Mouse (Mus musculus) bone marrow macrophage, adult 2 months (primary cell): ENCODE measurements around the gene Cfd.

Experiments used
- CTCF ChIP-seq: IDR thresholded peaks from 2 replicates; pipeline ENCODE4 v1.5.1; 2012; ENCODE audit warnings: low read depth, mild to moderate bottlenecking, low read length, moderate library complexity
- POLR2A ChIP-seq: IDR thresholded peaks from 2 replicates; pipeline ENCODE4 v1.6.1; 2012; ENCODE audit warnings: mild to moderate bottlenecking, low read depth, low read length, borderline replicate concordance

GRCm38 (mm10) chr10:79900951-79901410 is 10.3 kb downstream of the Cfd start:
- TF ChIP-seq POLR2A = no peak
- no peak for TF ChIP-seq CTCF
